Comparison of ENCODE assay signal across 28 mouse cellular contexts in the genomic region with DNA sequence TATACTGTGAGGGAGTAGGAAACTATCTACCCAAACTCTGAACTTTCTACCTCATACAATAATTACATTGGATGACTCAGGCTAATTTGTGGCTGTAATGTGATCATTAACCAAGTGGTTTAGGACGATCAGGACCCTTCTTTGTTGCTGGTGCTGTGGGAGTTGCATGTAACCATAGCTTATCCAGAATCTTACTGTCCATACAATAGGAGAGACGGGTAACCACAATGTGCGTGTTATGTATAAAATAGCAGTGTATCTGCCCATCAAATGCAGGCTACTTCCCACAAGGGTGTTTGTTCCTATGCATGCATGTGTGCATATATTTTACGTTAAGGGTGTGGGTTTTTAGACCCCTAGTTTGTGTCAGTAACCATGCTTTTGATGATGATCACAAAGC.
"Had no signal": no experiment of that assay in that cellular context is flagged by ENCODE, and none has a peak within 500 bp of the region (broad histone marks: within the 10 kb centered on the region; RNA-seq: fewer than 3 reads in every experiment).

No protein-coding gene starts in this region.

- H3K36me3 ChIP-seq: embryonic facial prominence, embryonic 12.5 days; embryonic facial prominence, embryonic 13.5 days; forebrain, embryonic 10.5 days; forebrain, embryonic 12.5 days; forebrain, embryonic 15.5 days; heart, embryonic 10.5 days had no signal

- H3K4me1 ChIP-seq: embryonic facial prominence, embryonic 13.5 days; heart, embryonic 10.5 days had no signal

- H3K9me3 ChIP-seq: embryonic facial prominence, embryonic 12.5 days; embryonic facial prominence, embryonic 13.5 days; forebrain, embryonic 10.5 days; forebrain, embryonic 12.5 days; forebrain, embryonic 13.5 days; forebrain, embryonic 15.5 days; heart, embryonic 10.5 days had no signal

- ATAC-seq: forebrain, embryonic 13.5 days; forebrain, embryonic 14.5 days; forebrain, embryonic 15.5 days; forebrain, embryonic 16.5 days; forebrain, postnatal 0 days had no signal

- H3K4me3 ChIP-seq: embryonic facial prominence, embryonic 12.5 days; embryonic facial prominence, embryonic 13.5 days; erythroblast, embryonic 14.5 days; forebrain, embryonic 10.5 days; forebrain, embryonic 12.5 days; forebrain, embryonic 13.5 days; forebrain, embryonic 15.5 days; gastrocnemius, adult 2 months; heart, adult 2 months; heart, embryonic 10.5 days had no signal

- H3K27ac ChIP-seq: embryonic facial prominence, embryonic 12.5 days; embryonic facial prominence, embryonic 13.5 days; forebrain, embryonic 10.5 days; forebrain, embryonic 12.5 days; forebrain, embryonic 13.5 days; forebrain, embryonic 15.5 days; gastrocnemius, adult 2 months; heart, adult 2 months; heart, embryonic 10.5 days had no signal

- H3K27me3 ChIP-seq: embryonic facial prominence, embryonic 12.5 days; embryonic facial prominence, embryonic 13.5 days; forebrain, embryonic 12.5 days; forebrain, embryonic 13.5 days; forebrain, embryonic 15.5 days had no signal

- DNase-seq: cerebellum, adult 2 months; cerebellum, adult 8-10 months; cerebellum, adult 9-10 months; cerebellum, adult 9-11 months; cerebellum, postnatal 10 days; cerebellum, postnatal 14 days; cerebellum, postnatal 25 days; cerebellum, postnatal 36 days; embryo, embryonic 11 days; forebrain, postnatal 0 days; gastrocnemius, adult 2 months; gastrocnemius, postnatal 10 days; gastrocnemius, postnatal 14 days; gastrocnemius, postnatal 25 days; gastrocnemius, postnatal 36 days; heart, adult 11 months; heart, adult 18-20 months; heart, adult 2 months had no signal

- H3K4me2 ChIP-seq: embryonic facial prominence, embryonic 12.5 days; embryonic facial prominence, embryonic 13.5 days; forebrain, embryonic 12.5 days; forebrain, embryonic 13.5 days; forebrain, embryonic 15.5 days had no signal

- H3K9ac ChIP-seq: embryonic facial prominence, embryonic 12.5 days; embryonic facial prominence, embryonic 13.5 days; forebrain, embryonic 12.5 days; forebrain, embryonic 13.5 days; forebrain, embryonic 15.5 days; forebrain, postnatal 0 days had no signal
